Mouse (Mus musculus) neural tube, embryonic 13.5 days (tissue): ENCODE results near the gene Slc34a2. TPM values are rescaled to one million over a fixed set of nuclear protein-coding genes. Genes with fewer than 3 reads are reported as not detected.

Experiments used
- ATAC-seq: fragments of 200-750 bp; cut with Nextera tagmentation; 2 replicates; pipeline ENCODE4 v1.8.0; 2017; ENCODE audit warnings: low read depth, mild to moderate bottlenecking, moderate TSS enrichment, moderate library complexity
- H3K27ac ChIP-seq: fragments of 300-500 bp; sonication (generic); replicated peaks from 2 replicates; pipeline ENCODE4 v1.5.1; 2015; ENCODE audit warnings: moderate library complexity, mild to moderate bottlenecking, inconsistent platforms
- H3K27me3 ChIP-seq: fragments of 300-500 bp; sonication (generic); 2 replicates; pipeline ENCODE4 v1.6.1; 2015; ENCODE audit warnings: mild to moderate bottlenecking, inconsistent platforms
- H3K36me3 ChIP-seq: fragments of 300-500 bp; sonication (generic); 2 replicates; pipeline ENCODE4 v1.6.1; 2015; ENCODE audit warnings: mild to moderate bottlenecking, inconsistent platforms
- H3K4me1 ChIP-seq: fragments of 300-500 bp; sonication (generic); replicated peaks from 2 replicates; pipeline ENCODE4 v1.6.1; 2015; ENCODE audit warnings: inconsistent platforms
- H3K4me2 ChIP-seq: fragments of 300-500 bp; sonication (generic); 2 replicates; pipeline ENCODE4 v1.6.1; 2015; ENCODE audit warnings: inconsistent platforms, mild to moderate bottlenecking, moderate library complexity
- H3K4me3 ChIP-seq: fragments of 300-500 bp; sonication (generic); 2 replicates; pipeline ENCODE4 v1.5.1; 2015; ENCODE audit warnings: mild to moderate bottlenecking, inconsistent platforms
- H3K9ac ChIP-seq: fragments of 300-500 bp; sonication (generic); 2 replicates; pipeline ENCODE4 v1.6.1; 2015; ENCODE audit warnings: moderate library complexity, mild to moderate bottlenecking, inconsistent platforms
- H3K9me3 ChIP-seq: fragments of 300-500 bp; sonication (generic); 2 replicates; pipeline ENCODE4 v1.6.1; 2016; ENCODE audit warnings: inconsistent platforms
- WGBS: fragments of 180-500 bp; shearing (Covaris S2); methylation state at CpG from one replicate; pipeline ENCODE4 v1.1.7; 2015; 5-methylcytosine and 5-hydroxymethylcytosine counted together
- polyA plus RNA-seq: library from polyadenylated mRNA; unstranded; fragments of >200 nt; fragmentation: Nextera tagmentation; extraction: Ambion mirVana; gene quantifications from 2 replicates; pipeline ENCODE4 v1.2.1, GENCODE M21; 2015

Gene Slc34a2
- polyA plus RNA-seq, 1 experiment from 2014 or later = 0.11 TPM

GRCm38 (mm10) chr5:53119689-53120088 lies 81.8 kb downstream of the Slc34a2 start:
- Histone ChIP-seq H3K9ac (no peak overlapping the region), H3K9me3 (no peaks in the 10 kb centered on the region), H3K4me2 (no peak overlapping the region), H3K27ac (no peak overlapping the region), H3K36me3 (no peaks in the 10 kb centered on the region), H3K4me3 (no peak overlapping the region), H3K27me3 (no peaks in the 10 kb centered on the region; the same call in 1 of the 2 replicates), H3K4me1 (peaks cover 5% of the 10 kb centered on the region)
- ATAC-seq = no peak
- WGBS = 48% methylated on average over 3 of the region's 3 CpGs

Other genes starting within 250 kb of the Slc34a2 start
- gene Anapc4, start 204.1 kb upstream of the Slc34a2 start, polyA plus RNA-seq = 112 and 128 TPM in 2 replicates
- gene Sel1l3, start 175.8 kb downstream of the Slc34a2 start, polyA plus RNA-seq = 5.8 and 5.9 TPM in 2 replicates
- gene Smim20, start 229.0 kb downstream of the Slc34a2 start, polyA plus RNA-seq = 81.1 and 85.5 TPM in 2 replicates